Mouse (Mus musculus): ENCODE data around the gene Lpxn.

DNA sequence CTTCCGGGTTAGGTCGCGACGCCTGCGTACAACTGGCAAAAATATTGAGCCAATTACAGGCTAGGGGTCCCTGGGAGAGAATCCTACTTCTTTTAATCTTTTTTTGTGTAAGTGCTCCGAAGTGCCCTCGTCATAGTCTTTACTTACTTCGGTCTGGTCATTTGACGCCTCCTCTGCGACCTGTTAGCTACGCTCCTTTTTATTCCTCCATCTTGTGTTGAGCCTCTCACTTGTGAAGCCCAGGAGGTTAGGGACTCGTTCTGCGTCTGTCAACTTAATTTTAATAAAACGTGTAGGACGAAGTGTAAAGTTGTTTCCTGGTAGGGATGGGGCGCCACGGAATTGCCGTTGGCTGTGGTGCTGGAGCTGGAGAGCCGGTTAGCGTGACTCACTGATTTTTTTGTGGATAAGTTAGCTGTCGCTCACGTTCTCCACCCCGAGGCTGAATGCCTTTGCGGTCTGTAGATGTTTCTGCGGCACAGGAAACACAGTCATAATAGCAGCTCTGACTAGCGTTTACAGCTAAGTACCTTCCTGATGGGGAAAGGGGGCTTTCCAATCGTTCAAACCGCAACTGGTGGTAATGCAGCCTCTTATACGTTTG, 437 bp downstream of the Lpxn start:
- no peak; the same call in 1 of the 2 replicates for TF ChIP-seq POLR2A (IDR thresholded peaks at IDR 0.05; ENCODE audit: low read depth, low read length)
- TF ChIP-seq CTCF (IDR thresholded peaks at IDR 0.05; ENCODE audit: extremely low read depth, insufficient read length, insufficient replicate concordance, low read depth, low read length), result no peak

Measured in small intestine, adult 2 months (tissue).